Mouse (Mus musculus) cerebellum, adult 11-12 months (tissue): ENCODE data around the gene 1700014D04Rik.
"Not testable (repeated sequence)": the region's sequence is repeated elsewhere in the genome, so short reads cannot be mapped to it uniquely, and the experiment has no call there.

ENCODE experiments used
- DNase-seq: peaks from one replicate; pipeline ENCODE4 v3.0.0; 2022

Gene 1700014D04Rik

GRCm38 (mm10) chr13:59734347-59734746 lies 12.2 kb downstream of the 1700014D04Rik start:
- not testable (repeated sequence) for DNase-seq

GRCm38 (mm10) chr13:59733936-59734335 lies 12.6 kb downstream of the 1700014D04Rik start:
- DNase-seq: no peak

- no peak for DNase-seq
Observed at GRCm38 (mm10) chr13:59731652-59732051, 14.9 kb downstream of the 1700014D04Rik start, which contains the start of gene Spata31d1d. Spata31d1d (minus strand) TSS chr13:59731752.

DNA sequence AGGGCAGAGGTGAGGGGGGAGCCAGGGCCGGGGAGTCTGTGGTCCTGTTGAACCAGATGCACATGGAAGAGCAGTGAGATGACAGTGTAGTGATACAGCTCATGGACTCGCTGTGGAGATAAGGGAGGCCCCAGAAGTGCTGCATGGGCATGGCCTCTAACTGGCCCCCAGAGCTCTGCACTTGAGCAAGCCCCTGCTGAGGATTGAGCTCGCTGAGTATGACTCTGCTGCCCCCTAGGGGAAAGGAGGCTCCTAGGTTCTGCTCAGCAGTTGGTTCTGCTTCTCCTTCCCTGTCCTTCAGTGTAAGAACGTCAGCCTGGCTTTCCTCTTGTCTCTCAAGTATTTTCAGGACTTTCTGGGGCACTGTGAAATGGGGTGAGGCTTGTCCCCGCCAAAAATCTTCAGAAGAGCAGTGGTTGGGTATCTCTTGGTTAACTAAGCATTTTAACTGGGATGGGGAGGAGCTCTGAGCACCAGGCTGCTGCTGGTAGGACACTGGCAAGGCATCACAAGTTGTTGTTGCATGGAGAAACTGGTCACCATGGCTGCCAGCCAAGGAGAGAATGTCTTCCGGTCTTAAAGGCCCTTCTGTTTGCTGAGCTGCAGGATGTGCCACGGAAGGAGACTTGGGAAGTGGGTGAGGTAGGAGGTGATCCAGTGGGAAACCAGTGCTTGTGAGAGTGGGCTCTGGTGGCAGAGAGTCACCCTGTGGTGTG lies 18.0 kb downstream of the 1700014D04Rik start:
- DNase-seq: peak; percentile 80

GRCm38 (mm10) chr13:59726139-59726867 lies 20.2 kb downstream of the 1700014D04Rik start:
- no peak for DNase-seq

DNA sequence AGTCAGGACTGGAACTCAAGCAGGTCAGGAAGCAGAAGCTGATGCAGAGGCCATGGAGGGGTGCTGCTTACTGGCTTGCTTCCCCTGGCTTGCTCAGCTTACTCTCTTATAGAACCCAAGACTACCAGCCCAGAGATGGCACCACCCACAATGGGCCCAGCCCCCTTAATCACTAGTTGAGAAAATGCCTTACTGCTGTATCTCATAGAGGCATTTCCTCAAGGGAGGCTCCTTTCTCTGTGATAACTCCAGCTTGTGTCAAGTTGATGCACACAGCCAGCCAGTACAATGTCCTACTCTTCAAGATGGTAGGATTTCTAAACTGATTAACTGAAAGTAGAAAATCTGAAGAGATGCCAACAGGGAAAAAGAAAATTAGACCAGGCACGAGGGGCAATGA lies 24.5 kb downstream of the 1700014D04Rik start:
- not testable (repeated sequence) for DNase-seq

- no peak for DNase-seq
Observed at GRCm38 (mm10) chr13:59719475-59719874, 27.1 kb downstream of the 1700014D04Rik start.

DNA sequence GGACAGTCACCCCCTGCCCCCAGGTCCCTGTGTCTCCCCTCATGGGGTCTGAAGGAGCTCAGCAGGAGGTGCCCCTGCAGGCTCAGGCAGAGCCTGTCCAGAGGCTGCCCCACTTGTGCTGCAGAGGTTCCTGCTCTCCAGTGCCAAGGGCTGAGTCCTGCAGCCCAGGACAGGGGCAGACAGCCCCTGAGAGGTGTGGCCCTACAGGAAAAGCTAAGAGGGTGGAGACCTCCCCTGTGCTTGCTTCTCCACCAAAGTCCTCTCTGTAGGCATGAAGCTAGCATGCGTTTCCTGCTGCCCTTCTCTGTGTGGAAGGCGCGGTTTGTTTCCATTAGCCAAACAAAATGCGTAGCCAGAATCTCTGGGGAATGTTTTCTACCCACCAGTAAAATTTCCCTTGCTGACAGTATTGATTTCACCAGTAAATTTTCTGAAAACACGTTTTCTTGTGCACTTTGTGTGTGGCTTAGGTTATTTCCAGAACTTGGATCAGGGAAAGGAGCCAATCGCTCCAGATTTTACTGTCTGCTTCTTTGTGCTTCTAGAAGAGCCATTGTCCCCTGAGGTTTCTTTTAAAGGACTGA lies 27.6 kb downstream of the 1700014D04Rik start:
- not testable (repeated sequence) for DNase-seq

DNA sequence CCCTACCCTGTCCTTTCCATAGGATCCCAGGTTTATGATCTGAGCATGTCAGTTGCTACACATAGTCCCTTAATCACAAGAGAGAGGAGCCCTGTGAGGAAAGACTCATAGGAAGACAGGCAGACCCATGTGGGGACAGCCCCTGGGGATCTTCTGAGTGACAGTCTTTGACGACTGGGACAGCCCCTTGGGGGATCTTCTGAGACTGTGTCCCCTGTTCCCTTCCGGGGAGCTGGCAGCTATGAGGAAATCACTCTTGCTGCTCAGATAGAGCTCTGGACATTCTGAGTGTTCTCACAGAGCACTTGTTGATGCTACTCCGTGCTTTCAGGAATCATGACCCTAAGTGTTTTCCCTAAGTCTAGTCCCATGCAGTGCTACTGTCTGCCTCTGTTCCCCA lies 32.8 kb downstream of the 1700014D04Rik start:
- no peak for DNase-seq

DNA sequence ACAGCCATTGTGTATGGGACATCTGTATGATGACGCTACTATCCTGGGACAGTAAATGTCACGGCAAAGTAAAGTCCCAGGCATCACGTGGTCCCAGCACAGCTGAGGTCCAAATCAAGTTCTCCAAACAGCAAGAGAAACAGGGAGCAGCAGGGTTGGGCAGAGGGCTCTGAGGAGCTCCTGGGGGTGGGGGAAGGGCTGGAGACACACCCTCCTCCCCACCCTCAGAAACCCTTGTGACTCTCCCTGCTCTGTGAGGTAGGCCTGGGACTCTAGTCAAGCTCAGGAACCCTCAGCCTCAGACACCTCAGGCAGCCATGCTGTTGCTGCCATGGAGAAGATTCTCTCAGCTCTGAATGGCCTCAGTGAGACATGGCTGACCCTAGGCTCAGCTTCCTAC lies 34.6 kb downstream of the 1700014D04Rik start, which contains the start of gene Spata31d1b:
Spata31d1b (plus strand) TSS at position 301 of the 400 bp plus-strand sequence.
- not testable (repeated sequence) for DNase-seq

GRCm38 (mm10) chr13:59710230-59710629 lies 36.3 kb downstream of the 1700014D04Rik start, which contains the start of gene Spata31d1a:
Spata31d1a (minus strand) TSS chr13:59710330.
- no peak for DNase-seq

GRCm38 (mm10) chr13:59704562-59704961 lies 42.0 kb downstream of the 1700014D04Rik start:
- DNase-seq: no peak

DNA sequence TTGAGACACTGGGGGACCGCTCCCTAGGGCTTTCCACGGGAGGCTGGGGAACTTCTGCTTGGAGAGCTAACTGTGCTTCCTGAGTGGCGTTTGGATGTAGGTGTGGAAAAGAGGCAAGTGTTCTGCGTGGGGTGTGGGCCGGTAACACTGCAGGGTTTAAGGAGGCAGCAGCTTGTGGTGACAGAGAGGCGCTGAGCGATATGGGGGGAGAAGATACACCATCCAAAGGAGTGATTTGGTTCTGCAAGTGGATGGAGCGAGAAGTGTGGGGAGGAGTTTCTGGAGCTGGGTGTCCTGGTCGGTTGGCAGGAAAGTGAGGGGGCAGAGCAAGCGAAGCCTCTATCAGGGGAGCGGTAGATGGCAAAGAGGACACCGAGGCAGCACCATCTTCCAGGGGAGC lies 43.0 kb downstream of the 1700014D04Rik start:
- DNase-seq: no peak

- DNase-seq: not testable (repeated sequence)
Observed at GRCm38 (mm10) chr13:59700137-59700536, 46.4 kb downstream of the 1700014D04Rik start.

GRCm38 (mm10) chr13:59699131-59699530 lies 47.4 kb downstream of the 1700014D04Rik start:
- no peak for DNase-seq

GRCm38 (mm10) chr13:59695781-59696180 lies 50.8 kb downstream of the 1700014D04Rik start:
- no peak for DNase-seq

- no peak for DNase-seq
Observed at GRCm38 (mm10) chr13:59694008-59694407, 52.5 kb downstream of the 1700014D04Rik start, which contains the start of gene 4921517D22Rik. 4921517D22Rik (minus strand) TSS chr13:59694108.

- DNase-seq: no peak
Observed at GRCm38 (mm10) chr13:59691478-59691877, 55.1 kb downstream of the 1700014D04Rik start.
